Mouse (Mus musculus) midbrain, embryonic 11.5 days (tissue): ENCODE data around the gene Fpr2. TPM values are rescaled to one million over a fixed set of nuclear protein-coding genes. Genes with fewer than 3 reads are reported as not detected.

Source experiments
- ATAC-seq: fragments of 200-750 bp; cut with Nextera tagmentation; 2 replicates; pipeline ENCODE4 v1.8.0; 2017; ENCODE audit warnings: moderate TSS enrichment, moderate library complexity; ENCODE audit not compliant: low FRiP score
- DNase-seq: peaks from one replicate; pipeline ENCODE4 v3.0.0; 2015; ENCODE audit warnings: low spot score; ENCODE audit errors: missing footprints
- H3K27ac ChIP-seq: fragments of 300-500 bp; sonication (generic); 2 replicates; pipeline ENCODE4 v1.5.1; 2014; ENCODE audit warnings: low read depth, low read length
- H3K27me3 ChIP-seq: fragments of 300-500 bp; sonication (generic); 2 replicates; pipeline ENCODE4 v1.6.1; 2014; ENCODE audit warnings: mild to moderate bottlenecking, low read length, moderate library complexity, mixed read lengths; ENCODE audit not compliant: control insufficient read depth, insufficient read depth
- H3K36me3 ChIP-seq: fragments of 300-500 bp; sonication (generic); 2 replicates; pipeline ENCODE4 v1.6.1; 2014; ENCODE audit warnings: mild to moderate bottlenecking, low read length, moderate library complexity, mixed read lengths; ENCODE audit not compliant: control insufficient read depth, insufficient read depth
- H3K4me1 ChIP-seq: fragments of 300-500 bp; sonication (generic); 2 replicates; pipeline ENCODE4 v1.6.1; 2014; ENCODE audit warnings: low read length; ENCODE audit not compliant: control insufficient read depth, insufficient read depth
- H3K4me2 ChIP-seq: fragments of 300-500 bp; sonication (generic); 2 replicates; pipeline ENCODE4 v1.6.1; 2014; ENCODE audit warnings: mild to moderate bottlenecking, moderate library complexity
- H3K4me3 ChIP-seq: fragments of 300-500 bp; sonication (generic); 2 replicates; pipeline ENCODE4 v1.5.1; 2014; ENCODE audit warnings: low read depth, low read length
- H3K9ac ChIP-seq: fragments of 300-500 bp; sonication (generic); 2 replicates; pipeline ENCODE4 v1.6.1; 2014; ENCODE audit warnings: low read length
- H3K9me3 ChIP-seq: fragments of 300-500 bp; sonication (generic); 2 replicates; pipeline ENCODE4 v1.6.1; 2016; ENCODE audit warnings: low read length; ENCODE audit not compliant: control insufficient read depth
- WGBS: fragments of 180-500 bp; shearing (Covaris S2); extraction: QIAGEN DNeasy Blood & Tissue Kit; methylation state at CpG from one replicate; pipeline ENCODE4 v1.1.7; 2014; 5-methylcytosine and 5-hydroxymethylcytosine counted together
- polyA plus RNA-seq: library from polyadenylated mRNA; unstranded; fragments of >200 nt; fragmentation: Nextera tagmentation; extraction: Ambion mirVana; gene quantifications from 2 replicates; pipeline ENCODE4 v1.2.1, GENCODE M21; 2014

Gene Fpr2
- polyA plus RNA-seq, 1 experiment from 2014 or later, result not detected

DNA sequence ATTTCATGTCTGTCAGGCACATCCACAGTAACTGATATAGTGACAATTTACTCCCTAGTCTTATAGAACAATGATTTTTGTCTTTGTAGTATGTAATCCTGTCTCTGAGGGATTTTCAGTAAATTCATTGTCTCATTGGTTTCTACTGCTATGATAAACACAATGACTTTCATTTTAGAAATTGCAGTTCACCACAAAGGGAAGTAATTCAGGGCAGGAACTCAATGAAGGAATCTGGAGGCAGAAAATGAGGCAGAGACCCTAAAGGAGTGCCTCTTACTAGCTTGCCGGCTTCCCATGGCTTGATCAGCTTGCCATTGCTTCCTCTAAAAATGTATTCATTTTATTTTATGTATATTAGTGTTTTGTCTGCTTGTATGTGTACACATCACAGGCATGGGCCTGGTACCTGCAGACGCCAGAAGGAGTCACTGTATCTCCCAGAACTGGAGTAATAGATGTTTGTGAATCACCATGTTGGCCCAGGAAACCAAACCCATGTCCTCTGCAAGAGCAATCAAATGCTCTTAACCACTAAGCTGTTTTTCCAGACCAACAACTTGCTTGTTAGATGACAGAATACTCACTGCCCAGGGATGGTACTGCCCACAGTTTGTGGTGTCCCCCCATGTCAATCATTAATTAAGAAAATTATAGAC lies 16.6 kb upstream of the Fpr2 start:
- no peaks in the 10 kb centered on the region for H3K4me1 ChIP-seq
- H3K36me3 ChIP-seq, result no peaks in the 10 kb centered on the region
- DNase-seq, result no peak
- no peak overlapping the region for H3K4me3 ChIP-seq
- no peak overlapping the region for H3K27ac ChIP-seq
- no peak overlapping the region for H3K4me2 ChIP-seq
- H3K27me3 ChIP-seq, result no peaks in the 10 kb centered on the region
- ATAC-seq, result no peak
- 84% methylated on average over 2 of the region's 2 CpGs for WGBS
- H3K9me3 ChIP-seq, result peaks cover 3% of the 10 kb centered on the region; the same call in 1 of the 2 replicates
- H3K9ac ChIP-seq, result no peak overlapping the region

DNA sequence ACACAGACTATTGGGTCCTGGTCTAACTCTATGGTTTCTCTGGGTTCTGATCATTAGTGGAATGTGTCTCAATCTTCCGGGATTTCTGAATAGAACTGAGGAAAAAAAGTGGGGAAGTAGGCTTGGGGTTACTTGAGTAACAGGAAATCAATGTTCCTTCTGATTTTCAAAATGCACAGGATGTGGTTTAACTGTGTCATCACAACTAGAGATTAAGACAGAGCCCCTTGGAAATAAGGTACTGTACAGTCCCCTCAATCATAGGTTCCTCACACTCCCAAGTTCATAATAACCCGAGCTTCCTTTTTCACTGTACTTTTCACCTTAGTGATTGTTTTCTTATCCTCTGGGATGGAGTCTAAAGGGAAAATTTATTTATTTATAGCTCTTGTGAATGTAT lies 15.9 kb upstream of the Fpr2 start:
- Histone ChIP-seq H3K4me3 (no peak overlapping the region), H3K9ac (no peak overlapping the region), H3K4me2 (no peak overlapping the region), H3K27ac (no peak overlapping the region), H3K27me3 (no peaks in the 10 kb centered on the region), H3K4me1 (no peaks in the 10 kb centered on the region), H3K9me3 (peaks cover 3% of the 10 kb centered on the region; the same call in 1 of the 2 replicates), H3K36me3 (no peaks in the 10 kb centered on the region)
- WGBS, result 95% methylated on average over 2 of the region's 2 CpGs
- ATAC-seq (no peak), DNase-seq (no peak)

DNA sequence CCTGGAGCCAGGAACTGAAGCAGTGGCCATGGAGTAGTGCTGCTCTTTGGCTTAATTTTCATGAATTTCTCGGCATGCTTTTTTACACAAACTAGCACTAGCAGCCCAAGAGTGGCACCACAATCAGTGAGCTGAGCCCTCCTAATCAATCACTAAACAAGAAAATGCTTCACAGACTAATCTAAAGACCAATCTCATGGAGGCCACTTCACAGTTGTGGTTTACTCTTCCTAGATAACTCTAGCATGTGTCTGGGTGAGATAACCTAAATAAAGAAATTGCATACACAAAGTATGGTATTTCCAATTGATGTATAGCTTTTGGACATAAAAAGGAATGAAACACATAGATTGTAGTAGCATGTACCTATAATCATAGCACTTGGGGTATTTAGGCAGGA lies 8.3 kb upstream of the Fpr2 start:
- no peak overlapping the region for H3K9ac ChIP-seq
- no peak overlapping the region for H3K4me3 ChIP-seq
- no peaks in the 10 kb centered on the region for H3K27me3 ChIP-seq
- H3K27ac ChIP-seq, result no peak overlapping the region
- no peaks in the 10 kb centered on the region for H3K4me1 ChIP-seq
- no peaks in the 10 kb centered on the region for H3K36me3 ChIP-seq
- no peak overlapping the region for H3K4me2 ChIP-seq
- DNase-seq (no peak), ATAC-seq (no peak)
- H3K9me3 ChIP-seq, result no peaks in the 10 kb centered on the region
- 86% methylated on average over 1 of the region's 1 CpGs for WGBS

DNA sequence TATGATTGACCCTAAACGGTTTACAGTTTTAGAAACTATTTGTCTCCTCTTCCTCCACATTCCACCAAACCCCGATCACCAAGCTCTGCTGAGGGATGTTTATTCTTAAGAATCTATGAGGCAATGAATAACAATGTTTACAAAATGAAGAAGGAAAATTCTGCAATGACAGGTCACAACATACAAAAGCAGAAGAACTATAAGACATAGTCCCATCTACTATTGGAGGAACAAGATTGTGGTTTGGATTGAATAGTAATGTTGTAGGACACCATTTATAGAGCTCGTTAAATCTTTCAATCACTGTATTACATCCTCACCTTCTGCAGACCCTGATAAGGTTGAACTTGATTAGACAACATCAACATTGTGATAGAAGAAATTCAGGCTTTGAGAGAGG lies 5.0 kb upstream of the Fpr2 start:
- DNase-seq, result no peak
- no peaks in the 10 kb centered on the region for H3K9me3 ChIP-seq
- WGBS, result 85% methylated on average over 3 of the region's 3 CpGs

DNA sequence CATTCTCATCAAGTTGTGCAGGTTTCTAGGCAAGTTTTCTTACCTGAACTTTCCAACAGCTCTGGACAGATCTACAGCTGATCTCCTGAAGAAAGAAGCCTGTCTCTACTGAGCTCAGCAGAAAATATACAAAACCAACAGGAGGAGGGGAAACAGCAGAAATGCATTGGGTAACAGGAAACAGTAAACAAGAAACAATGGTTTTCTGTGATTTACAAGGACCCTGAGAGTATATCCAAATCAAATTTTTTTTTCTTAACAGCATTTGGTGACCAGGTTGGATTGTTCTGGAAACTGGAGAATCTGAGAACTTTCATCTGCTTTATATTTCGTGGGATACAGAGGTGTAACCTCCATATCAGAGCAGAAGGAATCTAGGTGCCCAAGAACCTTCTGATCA lies 3.8 kb upstream of the Fpr2 start, which contains the start of gene Fpr1:
Gene Fpr1 (minus strand): TSS at position 101 of the 400 bp plus-strand sequence.
- H3K9ac ChIP-seq, result no peak within 1 kb of the TSS
- no peaks in the 10 kb centered on the region for H3K9me3 ChIP-seq
- H3K27ac ChIP-seq, result no peak within 1 kb of the TSS
- 65% methylated on average over 1 of the region's 1 CpGs for WGBS
- no peaks in the 10 kb centered on the region for H3K36me3 ChIP-seq
- DNase-seq (no peak), ATAC-seq (no peak)
- H3K4me2 ChIP-seq, result no peak within 1 kb of the TSS
- H3K4me1 ChIP-seq, result no peaks in the 10 kb centered on the region
- no peaks in the 10 kb centered on the region for H3K27me3 ChIP-seq
- no peak within 1 kb of the TSS for H3K4me3 ChIP-seq

More for the DNA sequence above, 5.0 kb upstream of the Fpr2 start:
- Histone ChIP-seq H3K4me2 (no peak overlapping the region), H3K4me3 (no peak overlapping the region), H3K4me1 (no peaks in the 10 kb centered on the region), H3K36me3 (no peaks in the 10 kb centered on the region), H3K27ac (no peak overlapping the region), H3K9ac (no peak overlapping the region), H3K27me3 (no peaks in the 10 kb centered on the region)
- no peak for ATAC-seq

DNA sequence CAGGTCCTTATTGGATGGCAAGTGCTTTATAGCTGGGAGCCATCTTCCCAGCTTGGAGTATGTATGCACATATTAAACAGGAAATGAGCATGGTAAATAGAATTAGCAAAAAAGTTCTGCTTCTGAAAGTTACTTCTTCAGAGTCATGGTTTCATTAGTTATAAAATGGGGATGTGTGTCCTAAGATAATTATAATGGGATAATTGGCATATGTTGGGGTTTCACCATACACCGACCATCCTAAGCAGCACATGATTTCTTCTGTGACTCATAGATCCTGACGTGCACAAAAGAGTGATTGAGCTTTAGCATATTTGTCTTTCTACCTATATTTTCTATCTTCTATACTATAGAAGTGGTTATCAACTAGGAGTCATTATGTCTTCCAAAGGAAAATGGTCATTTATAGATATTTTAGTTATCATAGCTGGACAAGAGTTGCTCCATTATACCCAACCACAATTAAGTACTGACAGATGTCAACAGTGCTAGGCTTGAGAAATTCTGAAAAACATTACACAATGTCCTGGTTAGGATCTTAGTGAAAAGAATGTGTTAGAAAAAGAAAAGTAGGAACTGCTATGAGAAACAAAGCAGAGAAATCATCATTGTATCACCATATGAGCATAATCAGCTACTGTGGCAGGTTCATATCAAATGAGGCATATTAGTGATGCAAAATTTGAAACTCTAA lies 2.3 kb downstream of the Fpr2 start:
- no peak overlapping the region for H3K4me3 ChIP-seq
- H3K4me2 ChIP-seq, result no peak overlapping the region
- no peak overlapping the region for H3K27ac ChIP-seq
- 91% methylated on average over 2 of the region's 2 CpGs for WGBS
- H3K36me3 ChIP-seq, result no peaks in the 10 kb centered on the region
- DNase-seq (no peak), ATAC-seq (no peak)
- no peak overlapping the region for H3K9ac ChIP-seq
- H3K4me1 ChIP-seq, result no peaks in the 10 kb centered on the region
- no peaks in the 10 kb centered on the region for H3K9me3 ChIP-seq
- H3K27me3 ChIP-seq, result no peaks in the 10 kb centered on the region

DNA sequence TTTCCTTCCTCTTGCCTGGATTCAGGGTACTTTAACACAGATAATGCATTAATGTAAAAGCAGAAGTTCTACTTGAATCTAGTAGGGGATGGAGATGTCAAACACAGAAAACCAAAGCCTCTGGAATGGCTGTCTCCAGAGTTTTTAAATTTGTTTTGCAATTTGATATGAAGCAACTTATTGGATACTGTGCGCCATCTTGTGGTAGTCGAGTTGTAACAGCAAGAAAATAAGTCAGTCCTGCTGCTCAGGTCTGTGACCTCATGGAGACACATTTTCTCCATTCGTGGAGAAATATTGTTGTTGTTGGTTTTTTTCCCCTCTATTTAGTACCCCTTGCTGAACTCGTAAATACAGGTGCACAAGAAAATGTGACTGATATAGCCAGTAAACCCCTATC lies 8.4 kb downstream of the Fpr2 start:
- no peak overlapping the region for H3K4me2 ChIP-seq
- no peak overlapping the region for H3K9ac ChIP-seq
- no peak overlapping the region for H3K27ac ChIP-seq
- H3K27me3 ChIP-seq, result no peaks in the 10 kb centered on the region
- DNase-seq (peak; percentile 91), ATAC-seq (peak; percentile 24; the same call in 1 of the 2 replicates)
- 4% methylated on average over 4 of the region's 4 CpGs for WGBS
- no peak overlapping the region for H3K4me3 ChIP-seq
- H3K36me3 ChIP-seq, result no peaks in the 10 kb centered on the region
- H3K9me3 ChIP-seq, result no peaks in the 10 kb centered on the region
- H3K4me1 ChIP-seq, result no peaks in the 10 kb centered on the region

DNA sequence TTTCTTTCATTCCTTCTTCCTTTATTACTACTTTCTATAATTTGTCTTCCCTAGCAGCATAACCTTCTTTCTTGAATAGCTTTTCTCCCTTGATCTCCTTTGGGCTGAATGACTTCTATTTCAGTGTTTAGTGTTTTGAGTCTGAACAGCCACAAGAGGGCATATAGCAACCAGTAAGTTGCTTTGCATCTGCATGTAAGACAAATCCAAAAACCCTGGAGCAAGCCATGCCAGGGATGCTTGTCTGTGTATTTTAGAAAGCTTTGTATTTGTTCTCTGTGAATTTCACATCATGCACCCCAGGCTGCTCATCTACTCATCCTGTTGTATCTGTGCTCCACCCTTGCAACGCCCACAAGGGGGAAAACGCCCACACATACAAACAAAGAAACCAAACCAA lies 11.6 kb downstream of the Fpr2 start:
- no peak overlapping the region for H3K27ac ChIP-seq

DNA sequence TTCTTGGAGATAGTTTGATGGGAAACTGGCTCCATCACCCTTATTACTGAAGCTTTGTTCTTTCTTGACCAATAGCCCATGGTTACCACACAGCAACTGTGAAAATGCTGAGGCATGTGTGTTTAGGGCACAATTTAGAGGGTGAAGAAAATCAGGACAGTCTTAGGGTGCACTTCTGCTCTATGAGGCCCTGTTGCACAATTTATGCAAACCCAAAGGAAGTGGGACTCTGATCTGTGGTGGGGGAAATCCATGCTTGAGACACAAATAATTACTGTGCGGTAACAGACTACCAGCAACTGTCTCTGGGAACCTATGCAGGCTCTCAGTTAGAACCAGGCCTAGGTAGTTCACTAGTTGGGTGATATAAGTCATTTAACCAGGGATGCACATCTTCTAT lies 13.1 kb downstream of the Fpr2 start:
- Histone ChIP-seq H3K36me3 (no peaks in the 10 kb centered on the region), H3K9me3 (no peaks in the 10 kb centered on the region), H3K4me2 (no peak overlapping the region), H3K9ac (no peak overlapping the region), H3K27me3 (no peaks in the 10 kb centered on the region), H3K4me1 (no peaks in the 10 kb centered on the region), H3K4me3 (no peak overlapping the region), H3K27ac (no peak overlapping the region)
- DNase-seq, result no peak
- 97% methylated on average over 1 of the region's 1 CpGs for WGBS
- no peak for ATAC-seq

More for the DNA sequence above, 11.6 kb downstream of the Fpr2 start:
- 86% methylated on average over 2 of the region's 2 CpGs for WGBS
- DNase-seq, result no peak
- no peak for ATAC-seq
- Histone ChIP-seq H3K27me3 (no peaks in the 10 kb centered on the region), H3K36me3 (no peaks in the 10 kb centered on the region), H3K9ac (no peak overlapping the region), H3K9me3 (no peaks in the 10 kb centered on the region), H3K4me3 (no peak overlapping the region), H3K4me1 (no peaks in the 10 kb centered on the region), H3K4me2 (no peak overlapping the region)
